Mouse (Mus musculus) thymus, adult 2 months (tissue): Measurements from ENCODE around the gene Cks2. TPM values are rescaled to one million over a fixed set of nuclear protein-coding genes. Genes with fewer than 3 reads are reported as not detected.

Experiments
- DNase-seq: peaks from one replicate; pipeline ENCODE4 v3.0.0; 2021
- H3K27ac ChIP-seq: fragments of 200-500 bp; 2 replicates; pipeline ENCODE4 v1.5.1; 2012; ENCODE audit warnings: low read length, control low read depth; ENCODE audit not compliant: control insufficient read depth, insufficient read depth
- H3K27me3 ChIP-seq: fragments of 200-500 bp; 2 replicates; pipeline ENCODE4 v1.6.1; 2012; ENCODE audit warnings: mild to moderate bottlenecking, low read length, moderate library complexity, mixed read lengths; ENCODE audit not compliant: control insufficient read depth, insufficient read depth
- H3K36me3 ChIP-seq: fragments of 200-500 bp; 2 replicates; pipeline ENCODE4 v1.6.1; 2012; ENCODE audit warnings: mild to moderate bottlenecking, low read length, moderate library complexity; ENCODE audit not compliant: control insufficient read depth, insufficient read depth
- H3K4me1 ChIP-seq: fragments of 200-500 bp; replicated peaks from 2 replicates; pipeline ENCODE4 v1.6.1; 2012; ENCODE audit warnings: low read length; ENCODE audit not compliant: control insufficient read depth, insufficient read depth
- H3K4me3 ChIP-seq: fragments of 200-500 bp; 2 replicates; pipeline ENCODE4 v1.5.1; 2012; ENCODE audit warnings: mild to moderate bottlenecking, low read length, control low read depth, moderate library complexity; ENCODE audit not compliant: control insufficient read depth, insufficient read depth
- CTCF ChIP-seq: fragments of 200-500 bp; IDR thresholded peaks from 2 replicates; pipeline ENCODE4 v1.5.1; 2012; ENCODE audit warnings: mild to moderate bottlenecking, control low read depth, low read length, moderate library complexity, borderline replicate concordance; ENCODE audit not compliant: control insufficient read depth, poor library complexity, insufficient read depth; ENCODE audit errors: extremely low read depth
- POLR2A ChIP-seq: fragments of 200-500 bp; IDR thresholded peaks from 2 replicates; pipeline ENCODE4 v1.6.1; 2012; ENCODE audit warnings: mild to moderate bottlenecking, low read length, control low read depth, moderate library complexity; ENCODE audit not compliant: control insufficient read depth, poor library complexity, insufficient read depth; ENCODE audit errors: extremely low read depth
- WGBS: fragments of 180-500 bp; shearing (Covaris S2); methylation state at CpG from one replicate; pipeline ENCODE4 v1.1.7; 2018; 5-methylcytosine and 5-hydroxymethylcytosine counted together
- polyA plus RNA-seq: library from polyadenylated mRNA; depleted of rRNA; stranded (reverse); fragments of >200 nt; gene quantifications from 2 replicates; pipeline ENCODE4 v1.2.3, GENCODE M21; 2012

Gene Cks2
- polyA plus RNA-seq, 1 experiment, result 85.3 TPM

- H3K27ac ChIP-seq, result no peak overlapping the region
- no peak for DNase-seq
- no peaks in the 10 kb centered on the region for H3K4me1 ChIP-seq
- H3K27me3 ChIP-seq, result no peaks in the 10 kb centered on the region
- 98% methylated on average over 6 of the region's 6 CpGs for WGBS
- peaks cover 73% of the 10 kb centered on the region for H3K36me3 ChIP-seq
- H3K4me3 ChIP-seq, result no peak overlapping the region
- TF ChIP-seq POLR2A, result no peak
Observed at GRCm38 (mm10) chr13:51678687-51679086, 33.7 kb downstream of the Cks2 start.

- Histone ChIP-seq H3K4me3 (no peak overlapping the region), H3K27ac (no peak overlapping the region), H3K36me3 (peaks cover 73% of the 10 kb centered on the region), H3K4me1 (no peaks in the 10 kb centered on the region), H3K27me3 (no peaks in the 10 kb centered on the region)
- 90% methylated on average over 4 of the region's 4 CpGs for WGBS
- TF ChIP-seq CTCF (no peak), POLR2A (no peak)
- DNase-seq, result no peak
Observed at GRCm38 (mm10) chr13:51679332-51679731, 34.3 kb downstream of the Cks2 start.

GRCm38 (mm10) chr13:51681076-51681475, 36.0 kb downstream of the Cks2 start:
- 94% methylated on average over 5 of the region's 5 CpGs for WGBS
- peaks cover 75% of the 10 kb centered on the region for H3K36me3 ChIP-seq

GRCm38 (mm10) chr13:51681634-51682033, 36.6 kb downstream of the Cks2 start:
- WGBS, result 98% methylated on average over 8 of the region's 8 CpGs
- Histone ChIP-seq H3K27ac (no peak overlapping the region), H3K36me3 (peaks cover 72% of the 10 kb centered on the region), H3K4me3 (no peak overlapping the region), H3K27me3 (no peaks in the 10 kb centered on the region), H3K4me1 (no peaks in the 10 kb centered on the region)
- TF ChIP-seq POLR2A (no peak), CTCF (no peak)
- DNase-seq, result no peak

More at GRCm38 (mm10) chr13:51681076-51681475, 36.0 kb downstream of the Cks2 start:
- no peak overlapping the region for H3K27ac ChIP-seq
- no peaks in the 10 kb centered on the region for H3K27me3 ChIP-seq
- TF ChIP-seq POLR2A (no peak), CTCF (no peak)
- DNase-seq, result no peak
- no peak overlapping the region for H3K4me3 ChIP-seq
- H3K4me1 ChIP-seq, result no peaks in the 10 kb centered on the region

GRCm38 (mm10) chr13:51685290-51685966, 40.4 kb downstream of the Cks2 start:
- Histone ChIP-seq H3K27me3 (no peaks in the 10 kb centered on the region), H3K27ac (no peak overlapping the region), H3K4me1 (peaks cover 5% of the 10 kb centered on the region), H3K4me3 (no peak overlapping the region), H3K36me3 (peaks cover 52% of the 10 kb centered on the region)
- 93% methylated on average over 7 of the region's 7 CpGs for WGBS
- DNase-seq, result no peak
- TF ChIP-seq CTCF, result no peak
- no peak for TF ChIP-seq POLR2A

- TF ChIP-seq POLR2A, result no peak
- TF ChIP-seq CTCF, result no peak
- no peak for DNase-seq
- Histone ChIP-seq H3K4me1 (peaks cover 5% of the 10 kb centered on the region), H3K36me3 (peaks cover 41% of the 10 kb centered on the region), H3K27ac (no peak overlapping the region), H3K4me3 (no peak overlapping the region), H3K27me3 (no peaks in the 10 kb centered on the region)
- WGBS, result 95% methylated on average over 5 of the region's 5 CpGs
Observed at GRCm38 (mm10) chr13:51686966-51687365, 41.9 kb downstream of the Cks2 start.

- 30% methylated on average over 3 of the region's 3 CpGs for WGBS
- Histone ChIP-seq H3K36me3 (peaks cover 25% of the 10 kb centered on the region), H3K4me3 (no peak overlapping the region), H3K27me3 (no peaks in the 10 kb centered on the region), H3K27ac (no peak overlapping the region), H3K4me1 (peaks cover 5% of the 10 kb centered on the region)
- TF ChIP-seq POLR2A, result no peak
- no peak for TF ChIP-seq CTCF
- DNase-seq, result no peak
Observed at GRCm38 (mm10) chr13:51688688-51689087, 43.7 kb downstream of the Cks2 start.
